Mouse (Mus musculus): ENCODE results near the gene Akr1b8. TPM values are rescaled to one million over a fixed set of nuclear protein-coding genes. Genes with fewer than 3 reads are reported as not detected.
"Not testable (repeated sequence)": the region's sequence is repeated elsewhere in the genome, so short reads cannot be mapped to it uniquely, and the experiment has no call there.

Gene Akr1b8
- polyA plus RNA-seq, 1 experiment from 2014 or later, result 6.6 TPM

GRCm38 (mm10) chr6:34413386-34413785, 59.5 kb downstream of the Akr1b8 start:
- H3K9ac ChIP-seq; H3K4me1 ChIP-seq; H3K27me3 ChIP-seq (replicated peaks); H3K4me3 ChIP-seq (replicated peaks); H3K9me3 ChIP-seq; ATAC-seq (ENCODE audit: insufficient read depth, low FRiP score, low read depth); H3K4me2 ChIP-seq; H3K27ac ChIP-seq; H3K36me3 ChIP-seq: not testable (repeated sequence)
- WGBS, result 33% methylated on average over 1 of the region's 1 CpGs

GRCm38 (mm10) chr6:34416521-34416920, 62.6 kb downstream of the Akr1b8 start:
- Histone ChIP-seq H3K4me3 (replicated peaks) (no peak overlapping the region), H3K4me1 (no peaks in the 10 kb centered on the region), H3K9me3 (no peaks in the 10 kb centered on the region), H3K4me2 (no peak overlapping the region), H3K27me3 (replicated peaks) (no peaks in the 10 kb centered on the region), H3K36me3 (no peaks in the 10 kb centered on the region), H3K27ac (no peak overlapping the region), H3K9ac (no peak overlapping the region)
- no peak for ATAC-seq (ENCODE audit: insufficient read depth, low FRiP score, low read depth)
- WGBS, result 100% methylated on average over 2 of the region's 2 CpGs

Other genes with a start within 250 kb of the Akr1b8 start
- gene Slc35b4, start 177.0 kb upstream of the Akr1b8 start, polyA plus RNA-seq (2015; fragmentation: Nextera tagmentation; extraction: Ambion mirVana), result 33.8 and 39.7 TPM in 2 replicates
- gene Akr1b3, start 36.6 kb upstream of the Akr1b8 start, polyA plus RNA-seq (2015; fragmentation: Nextera tagmentation; extraction: Ambion mirVana), result 110 and 134 TPM in 2 replicates
- gene Akr1b10, start 30.1 kb downstream of the Akr1b8 start, polyA plus RNA-seq (2015; fragmentation: Nextera tagmentation; extraction: Ambion mirVana), result 18.5 and 20.3 TPM in 2 replicates
- gene Akr1b7, start 58.2 kb downstream of the Akr1b8 start, polyA plus RNA-seq (2015; fragmentation: Nextera tagmentation; extraction: Ambion mirVana), result 3.5 and 5.4 TPM in 2 replicates
- 48.0 and 54.6 TPM in 2 replicates for gene Bpgm, start 122.1 kb downstream of the Akr1b8 start, polyA plus RNA-seq (2015; fragmentation: Nextera tagmentation; extraction: Ambion mirVana)
- gene Cald1, start 244.4 kb downstream of the Akr1b8 start, polyA plus RNA-seq (2015; fragmentation: Nextera tagmentation; extraction: Ambion mirVana), result 396 and 401 TPM in 2 replicates

All from stomach, embryonic 15.5 days (tissue).